Mouse (Mus musculus): ENCODE data around the gene Pcdh18. TPM values are rescaled to one million over a fixed set of nuclear protein-coding genes. Genes with fewer than 3 reads are reported as not detected.

The Pcdh18 gene
- polyA plus RNA-seq (2015; fragmentation: Nextera tagmentation; extraction: Ambion mirVana): 10.7 and 11.3 TPM in 2 replicates

GRCm38 (mm10) chr3:49756870-49757625 is at the start of gene Pcdh18:
TSS of gene Pcdh18 (minus strand) at chr3:49757325.
- Histone ChIP-seq H3K4me3 (ENCODE audit: low read depth, low read length) (peak within 1 kb of the TSS; percentile 68), H3K27me3 (ENCODE audit: control insufficient read depth, insufficient read depth, low read length) (no peaks in the 10 kb centered on the region), H3K27ac (replicated peaks) (peak within 1 kb of the TSS; percentile 91), H3K9me3 (ENCODE audit: control insufficient read depth, low read length) (no peaks in the 10 kb centered on the region), H3K4me1 (replicated peaks; ENCODE audit: control insufficient read depth, insufficient read depth) (no peaks in the 10 kb centered on the region), H3K36me3 (ENCODE audit: control insufficient read depth, insufficient read depth, low read length) (no peaks in the 10 kb centered on the region), H3K4me2 (replicated peaks; ENCODE audit: low read depth) (peak within 1 kb of the TSS; percentile 63), H3K9ac (ENCODE audit: low read length) (peak within 1 kb of the TSS; percentile 71)
- no peak for TF ChIP-seq EP300 (optimal IDR thresholded peaks at IDR 0.05)
- TF ChIP-seq CTCF (IDR thresholded peaks at IDR 0.05; ENCODE audit: low read depth): peak; percentile 37
- ATAC-seq (ENCODE audit: low FRiP score, low TSS enrichment) (peak; percentile 92), DNase-seq (ENCODE audit: low spot score) (peak; percentile 79)
- under 1% methylated on average over 43 of the region's 43 CpGs for WGBS

GRCm38 (mm10) chr3:49806823-49807222 is 49.7 kb upstream of the Pcdh18 start:
- H3K4me2 ChIP-seq (replicated peaks; ENCODE audit: low read depth): no peak overlapping the region
- H3K4me1 ChIP-seq (replicated peaks; ENCODE audit: control insufficient read depth, insufficient read depth): no peaks in the 10 kb centered on the region
- no peak overlapping the region for H3K27ac ChIP-seq (replicated peaks)
- H3K9me3 ChIP-seq (ENCODE audit: control insufficient read depth, low read length): no peaks in the 10 kb centered on the region
- H3K4me3 ChIP-seq (ENCODE audit: low read depth, low read length): no peak overlapping the region
- TF ChIP-seq CTCF (IDR thresholded peaks at IDR 0.05; ENCODE audit: low read depth) (no peak), EP300 (optimal IDR thresholded peaks at IDR 0.05) (no peak)
- no peak for DNase-seq (ENCODE audit: low spot score)
- H3K27me3 ChIP-seq (ENCODE audit: control insufficient read depth, insufficient read depth, low read length): no peaks in the 10 kb centered on the region
- H3K36me3 ChIP-seq (ENCODE audit: control insufficient read depth, insufficient read depth, low read length): no peaks in the 10 kb centered on the region
- 19% methylated on average over 2 of the region's 2 CpGs for WGBS
- ATAC-seq (ENCODE audit: low FRiP score, low TSS enrichment): no peak
- H3K9ac ChIP-seq (ENCODE audit: low read length): no peak overlapping the region

GRCm38 (mm10) chr3:49805511-49805910 is 48.4 kb upstream of the Pcdh18 start:
- H3K27me3 ChIP-seq (ENCODE audit: control insufficient read depth, insufficient read depth, low read length): no peaks in the 10 kb centered on the region
- ATAC-seq (ENCODE audit: low FRiP score, low TSS enrichment): no peak
- no peaks in the 10 kb centered on the region for H3K36me3 ChIP-seq (ENCODE audit: control insufficient read depth, insufficient read depth, low read length)
- TF ChIP-seq EP300 (optimal IDR thresholded peaks at IDR 0.05) (no peak), CTCF (IDR thresholded peaks at IDR 0.05; ENCODE audit: low read depth) (no peak)
- no peak overlapping the region for H3K4me3 ChIP-seq (ENCODE audit: low read depth, low read length)
- H3K4me1 ChIP-seq (replicated peaks; ENCODE audit: control insufficient read depth, insufficient read depth): no peaks in the 10 kb centered on the region
- H3K27ac ChIP-seq (replicated peaks): no peak overlapping the region
- DNase-seq (ENCODE audit: low spot score): no peak
- H3K9me3 ChIP-seq (ENCODE audit: control insufficient read depth, low read length): no peaks in the 10 kb centered on the region
- no peak overlapping the region for H3K9ac ChIP-seq (ENCODE audit: low read length)
- no peak overlapping the region for H3K4me2 ChIP-seq (replicated peaks; ENCODE audit: low read depth)
- WGBS: 88% methylated on average over 1 of the region's 1 CpGs

- no peaks in the 10 kb centered on the region for H3K36me3 ChIP-seq (ENCODE audit: control insufficient read depth, insufficient read depth, low read length)
- no peak overlapping the region for H3K9ac ChIP-seq (ENCODE audit: low read length)
- H3K4me3 ChIP-seq (ENCODE audit: low read depth, low read length): no peak overlapping the region
- DNase-seq (ENCODE audit: low spot score): no peak
- no peaks in the 10 kb centered on the region for H3K9me3 ChIP-seq (ENCODE audit: control insufficient read depth, low read length)
- no peaks in the 10 kb centered on the region for H3K27me3 ChIP-seq (ENCODE audit: control insufficient read depth, insufficient read depth, low read length)
- WGBS: 34% methylated on average over 2 of the region's 2 CpGs
- no peak overlapping the region for H3K4me2 ChIP-seq (replicated peaks; ENCODE audit: low read depth)
- H3K4me1 ChIP-seq (replicated peaks; ENCODE audit: control insufficient read depth, insufficient read depth): no peaks in the 10 kb centered on the region
- H3K27ac ChIP-seq (replicated peaks): no peak overlapping the region
- no peak for TF ChIP-seq CTCF (IDR thresholded peaks at IDR 0.05; ENCODE audit: low read depth)
- TF ChIP-seq EP300 (optimal IDR thresholded peaks at IDR 0.05): no peak
- ATAC-seq (ENCODE audit: low FRiP score, low TSS enrichment): no peak
These were observed 31.2 kb upstream of the Pcdh18 start for GRCm38 (mm10) chr3:49788296-49788695.

GRCm38 (mm10) chr3:49787719-49788118 is 30.6 kb upstream of the Pcdh18 start:
- no peak overlapping the region for H3K4me3 ChIP-seq (ENCODE audit: low read depth, low read length)
- no peak for TF ChIP-seq CTCF (IDR thresholded peaks at IDR 0.05; ENCODE audit: low read depth)
- TF ChIP-seq EP300 (optimal IDR thresholded peaks at IDR 0.05): no peak
- no peaks in the 10 kb centered on the region for H3K4me1 ChIP-seq (replicated peaks; ENCODE audit: control insufficient read depth, insufficient read depth)
- DNase-seq (ENCODE audit: low spot score) (no peak), ATAC-seq (ENCODE audit: low FRiP score, low TSS enrichment) (no peak)
- no peaks in the 10 kb centered on the region for H3K27me3 ChIP-seq (ENCODE audit: control insufficient read depth, insufficient read depth, low read length)
- WGBS: 85% methylated on average over 4 of the region's 4 CpGs
- H3K27ac ChIP-seq (replicated peaks): no peak overlapping the region
- no peak overlapping the region for H3K9ac ChIP-seq (ENCODE audit: low read length)
- H3K9me3 ChIP-seq (ENCODE audit: control insufficient read depth, low read length): no peaks in the 10 kb centered on the region
- no peak overlapping the region for H3K4me2 ChIP-seq (replicated peaks; ENCODE audit: low read depth)
- no peaks in the 10 kb centered on the region for H3K36me3 ChIP-seq (ENCODE audit: control insufficient read depth, insufficient read depth, low read length)

GRCm38 (mm10) chr3:49768992-49769738 is 12.0 kb upstream of the Pcdh18 start:
- Histone ChIP-seq H3K27me3 (ENCODE audit: control insufficient read depth, insufficient read depth, low read length) (no peaks in the 10 kb centered on the region), H3K9me3 (ENCODE audit: control insufficient read depth, low read length) (no peaks in the 10 kb centered on the region), H3K27ac (replicated peaks) (no peak overlapping the region), H3K4me1 (replicated peaks; ENCODE audit: control insufficient read depth, insufficient read depth) (no peaks in the 10 kb centered on the region), H3K4me3 (ENCODE audit: low read depth, low read length) (no peak overlapping the region), H3K36me3 (ENCODE audit: control insufficient read depth, insufficient read depth, low read length) (no peaks in the 10 kb centered on the region), H3K4me2 (replicated peaks; ENCODE audit: low read depth) (no peak overlapping the region), H3K9ac (ENCODE audit: low read length) (no peak overlapping the region)
- TF ChIP-seq EP300 (optimal IDR thresholded peaks at IDR 0.05) (no peak), CTCF (IDR thresholded peaks at IDR 0.05; ENCODE audit: low read depth) (no peak)
- 46% methylated on average over 3 of the region's 3 CpGs for WGBS
- no peak for ATAC-seq (ENCODE audit: low FRiP score, low TSS enrichment)
- no peak for DNase-seq (ENCODE audit: low spot score)

Data from stomach, postnatal 0 days (tissue).